Mouse (Mus musculus) cerebellum, adult 8-10 months (tissue): ENCODE measurements around the gene Zkscan6.

Experiments used
- DNase-seq: peaks from one replicate; pipeline ENCODE4 v3.0.0; 2022

Zkscan6 gene

GRCm38 (mm10) chr11:65814381-65814780 lies 7.4 kb downstream of the Zkscan6 start:
- no peak for DNase-seq

- DNase-seq, result no peak
Measured at GRCm38 (mm10) chr11:65816237-65816636, 9.3 kb downstream of the Zkscan6 start.

- no peak for DNase-seq
Measured at GRCm38 (mm10) chr11:65818193-65818592, 11.2 kb downstream of the Zkscan6 start.

- DNase-seq, result no peak
Measured at GRCm38 (mm10) chr11:65820280-65820679, 13.3 kb downstream of the Zkscan6 start.

DNA sequence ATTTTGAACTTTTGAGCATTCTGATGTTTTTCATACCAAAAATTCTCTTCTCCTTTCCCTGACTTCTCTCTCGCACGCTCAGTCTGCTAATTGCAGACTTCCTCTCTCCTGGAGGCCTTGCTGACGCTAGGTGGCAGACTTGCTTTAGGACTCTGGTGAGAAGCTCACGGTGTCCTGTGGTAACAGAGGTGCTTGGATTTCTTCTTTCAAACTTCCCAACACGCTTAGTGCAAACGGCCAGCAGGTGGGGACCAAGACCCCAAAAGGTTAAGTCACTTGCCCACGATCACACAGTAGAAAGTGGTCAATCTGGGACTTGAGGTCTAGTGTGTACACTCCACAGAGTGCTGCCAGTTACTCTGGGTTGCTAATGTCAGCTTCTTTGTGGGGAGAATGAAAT lies 13.9 kb downstream of the Zkscan6 start:
- DNase-seq, result peak; percentile 39

DNA sequence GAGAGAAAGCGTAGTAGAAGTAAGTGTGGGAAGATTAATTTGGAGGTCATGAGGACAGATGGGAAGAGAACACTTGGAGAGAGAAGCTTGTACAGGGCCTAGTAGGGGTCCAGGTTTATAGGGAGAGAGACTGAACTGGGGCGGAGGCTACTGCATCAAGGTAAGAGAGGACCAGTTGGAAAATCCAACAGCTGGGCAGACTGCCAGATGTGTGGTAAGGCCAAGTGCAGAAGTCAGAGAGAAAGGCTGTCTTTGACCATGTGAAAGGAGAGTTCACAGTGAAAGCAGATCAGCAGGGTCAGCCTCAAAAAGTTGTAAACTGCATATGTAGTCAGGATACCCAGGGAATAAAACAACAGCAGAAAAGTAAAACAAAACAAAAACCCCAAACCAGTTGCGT lies 17.6 kb downstream of the Zkscan6 start:
- no peak for DNase-seq

DNA sequence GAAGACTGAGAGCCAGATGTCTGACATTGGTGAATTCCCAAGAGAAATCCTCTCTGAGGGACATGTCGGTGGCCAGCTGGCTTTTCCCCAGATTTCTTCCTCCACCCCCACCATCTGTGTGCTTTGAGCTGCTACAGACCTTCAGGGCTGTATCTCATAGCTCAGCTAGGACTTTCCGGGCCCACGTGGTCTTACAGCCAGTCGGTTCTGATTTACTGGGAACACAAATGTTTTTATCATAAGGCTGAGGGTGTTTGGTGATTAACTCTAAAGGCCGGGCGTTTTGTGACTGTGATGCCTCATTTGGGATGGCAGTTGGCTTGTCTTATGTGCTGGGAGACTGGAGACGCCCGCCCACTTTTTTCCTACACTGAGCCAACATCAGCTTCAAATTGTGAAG lies 32.0 kb downstream of the Zkscan6 start:
- DNase-seq, result peak; percentile 6

DNA sequence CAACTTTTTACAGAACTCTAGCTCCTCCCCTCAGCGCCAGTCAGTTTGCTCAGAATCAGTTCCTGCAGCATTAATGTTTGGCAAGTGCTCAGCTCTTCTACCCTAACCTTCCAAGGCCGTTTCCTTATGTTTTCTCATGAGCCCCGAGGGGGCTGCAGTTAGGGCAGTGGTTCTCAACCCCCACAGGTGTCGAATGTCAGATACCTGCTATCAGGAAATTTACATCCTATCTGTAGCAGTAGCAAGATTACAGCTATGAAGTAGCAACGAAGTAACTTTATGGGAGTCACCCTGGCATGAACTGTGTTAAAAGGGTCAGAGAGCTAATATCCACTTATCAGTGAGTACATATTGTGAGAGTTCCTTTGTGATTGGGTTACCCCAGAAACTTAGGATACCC lies 39.5 kb downstream of the Zkscan6 start:
- DNase-seq, result no peak

DNA sequence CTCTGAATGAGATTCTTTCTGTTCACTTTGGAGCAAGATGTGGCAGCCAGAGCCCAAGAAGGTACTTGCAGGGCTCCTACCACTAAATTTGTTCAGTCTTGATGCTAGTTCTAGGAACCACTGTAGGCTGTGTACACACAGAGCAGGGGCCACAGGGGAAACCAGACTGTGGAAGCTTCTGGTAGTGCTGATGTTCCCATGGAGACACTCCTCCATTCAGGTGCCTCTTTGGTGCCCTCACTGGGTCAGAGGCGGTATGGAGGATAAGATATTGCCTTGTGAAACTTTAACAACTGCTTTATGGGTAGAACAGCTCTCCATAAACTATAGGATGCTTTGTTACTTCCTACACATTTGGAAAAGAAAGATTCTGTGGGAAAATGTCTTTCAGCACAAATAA lies 45.1 kb downstream of the Zkscan6 start:
- no peak for DNase-seq

DNA sequence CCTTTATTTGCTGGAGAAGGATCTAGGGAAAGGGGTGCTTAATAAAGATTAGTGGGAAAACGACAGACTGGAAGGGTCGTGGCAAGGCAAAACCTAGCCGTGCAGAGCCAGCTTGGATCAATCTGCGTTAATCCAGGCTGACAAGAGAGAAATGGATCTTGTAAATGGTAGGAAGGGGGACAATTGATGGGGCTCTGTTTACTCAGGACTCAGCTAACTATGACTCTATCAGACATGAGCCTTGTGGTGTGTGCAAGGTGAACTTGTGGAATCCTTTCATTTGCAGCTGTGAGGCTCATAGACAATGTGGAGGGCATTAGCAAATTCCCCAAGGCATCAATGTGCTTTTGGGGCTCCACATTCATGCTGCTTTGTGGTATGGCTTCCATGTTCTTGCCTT lies 54.5 kb downstream of the Zkscan6 start:
- no peak for DNase-seq

- DNase-seq, result no peak
Measured at GRCm38 (mm10) chr11:65877146-65877775, 70.3 kb downstream of the Zkscan6 start.
